Mouse (Mus musculus) neural tube, embryonic 10.5 days (tissue): Measurements from ENCODE around the gene Rnf40.

Experiments used
- DNase-seq: peaks from one replicate; pipeline ENCODE4 v3.0.0-alpha.2; 2017; ENCODE audit warnings: low spot score; ENCODE audit errors: extremely low spot score

The Rnf40 gene

GRCm38 (mm10) chr7:127588011-127588871 lies at the start of gene Rnf40, which contains the start of gene Ccdc189:
Gene Rnf40, plus strand, starts transcription at chr7:127588767.
Gene Ccdc189, minus strand, starts transcription at chr7:127588595.
- DNase-seq = peak; percentile 93

GRCm38 (mm10) chr7:127541671-127542070 lies 46.9 kb upstream of the Rnf40 start:
- no peak for DNase-seq

GRCm38 (mm10) chr7:127549116-127549835 lies 39.3 kb upstream of the Rnf40 start:
- no peak for DNase-seq

- no peak for DNase-seq
These were observed 37.0 kb upstream of the Rnf40 start for GRCm38 (mm10) chr7:127551558-127551957.

- no peak for DNase-seq
These were observed 28.0 kb upstream of the Rnf40 start for GRCm38 (mm10) chr7:127560580-127560979.

- DNase-seq = no peak
These were observed 27.2 kb upstream of the Rnf40 start, which contains the start of gene Tmem265 for GRCm38 (mm10) chr7:127561340-127561858. Gene Tmem265, plus strand, starts transcription at chr7:127561390.

- no peak for DNase-seq
These were observed 24.0 kb upstream of the Rnf40 start for GRCm38 (mm10) chr7:127564381-127565150.

- DNase-seq = peak; percentile 83
These were observed 15.6 kb upstream of the Rnf40 start, which contains the start of gene Phkg2 for GRCm38 (mm10) chr7:127572895-127573471. Gene Phkg2, plus strand, starts transcription at chr7:127573340.

- DNase-seq = peak; percentile 32
These were observed 15.0 kb upstream of the Rnf40 start for GRCm38 (mm10) chr7:127573503-127574008.

- DNase-seq = no peak
These were observed 14.5 kb upstream of the Rnf40 start for GRCm38 (mm10) chr7:127574115-127574514.

- no peak for DNase-seq
These were observed 5.3 kb upstream of the Rnf40 start for GRCm38 (mm10) chr7:127583260-127583659.

GRCm38 (mm10) chr7:127585031-127585430 lies 3.5 kb upstream of the Rnf40 start:
- no peak for DNase-seq

GRCm38 (mm10) chr7:127586149-127586548 lies 2.4 kb upstream of the Rnf40 start:
- DNase-seq = no peak

- DNase-seq = no peak
These were observed 1.4 kb upstream of the Rnf40 start for GRCm38 (mm10) chr7:127587196-127587595.

GRCm38 (mm10) chr7:127588901-127589300 lies 334 bp downstream of the Rnf40 start:
- DNase-seq = no peak

- no peak for DNase-seq
These were observed 1.1 kb downstream of the Rnf40 start for GRCm38 (mm10) chr7:127589637-127590036.

GRCm38 (mm10) chr7:127591108-127591507 lies 2.5 kb downstream of the Rnf40 start:
- no peak for DNase-seq

GRCm38 (mm10) chr7:127592575-127592974 lies 4.0 kb downstream of the Rnf40 start:
- no peak for DNase-seq

- DNase-seq = no peak
These were observed 8.2 kb downstream of the Rnf40 start for GRCm38 (mm10) chr7:127596747-127597146.

- DNase-seq = no peak
These were observed 12.0 kb downstream of the Rnf40 start for GRCm38 (mm10) chr7:127600612-127601011.

- DNase-seq = no peak
These were observed 13.2 kb downstream of the Rnf40 start for GRCm38 (mm10) chr7:127601735-127602134.
